Mouse (Mus musculus) CD4-positive, CD25-positive, alpha-beta regulatory T cell, adult 9 weeks (primary cell): ENCODE measurements around the gene Olfr824. TPM values are rescaled to one million over a fixed set of nuclear protein-coding genes. Genes with fewer than 3 reads are reported as not detected.

Source experiments
- polyA plus RNA-seq: library from polyadenylated mRNA; unstranded; fragments of 100-300 nt; shearing (Covaris generic); gene quantifications from one replicate; pipeline ENCODE4 v1.2.1, GENCODE M21; 2017

Gene Olfr824
- polyA plus RNA-seq: not detected

GRCm38 (mm10) chr10:130129900-130130299, at the start of gene Olfr824:
Gene Olfr824, minus strand, starts transcription at chr10:130130000.

GRCm38 (mm10) chr10:130166666-130167065, 36.9 kb upstream of the Olfr824 start, which contains the start of gene Olfr825:
Gene Olfr825, minus strand, starts transcription at chr10:130166766.

GRCm38 (mm10) chr10:130115283-130115682, 14.5 kb downstream of the Olfr824 start, which contains the start of gene Olfr823:
Gene Olfr823, minus strand, starts transcription at chr10:130115383.

Other genes with a start within 250 kb of the Olfr824 start
- gene Olfr815, start 224.1 kb downstream of the Olfr824 start, polyA plus RNA-seq: not detected
- gene Olfr816, start 214.4 kb downstream of the Olfr824 start, polyA plus RNA-seq: not detected
- gene Olfr818, start 180.9 kb downstream of the Olfr824 start, polyA plus RNA-seq: not detected
- gene Olfr819, start 162.7 kb downstream of the Olfr824 start, polyA plus RNA-seq: not detected
- gene Olfr247, start 153.9 kb downstream of the Olfr824 start, polyA plus RNA-seq: not detected
- 0.06 TPM for gene Gm10310, start 144.9 kb downstream of the Olfr824 start, polyA plus RNA-seq
- not detected for gene Olfr820, start 117.4 kb downstream of the Olfr824 start, polyA plus RNA-seq
- not detected for gene Olfr821, start 99.7 kb downstream of the Olfr824 start, polyA plus RNA-seq
- not detected for gene Olfr822, start 58.8 kb downstream of the Olfr824 start, polyA plus RNA-seq
- gene Olfr823, start 14.6 kb downstream of the Olfr824 start, polyA plus RNA-seq: not detected
- not detected for gene Olfr825, start 36.8 kb upstream of the Olfr824 start, polyA plus RNA-seq
- not detected for gene Olfr826, start 54.2 kb upstream of the Olfr824 start, polyA plus RNA-seq
- gene Olfr827, start 84.4 kb upstream of the Olfr824 start, polyA plus RNA-seq: not detected
- gene Neurod4, start 150.2 kb upstream of the Olfr824 start, polyA plus RNA-seq: 0.07 TPM
- gene Tespa1, start 192.9 kb upstream of the Olfr824 start, polyA plus RNA-seq: 277 TPM